Mouse (Mus musculus) liver, postnatal 0 days (tissue): Measurements from ENCODE around the gene Myt1l. TPM values are rescaled to one million over a fixed set of nuclear protein-coding genes. Genes with fewer than 3 reads are reported as not detected.

Experiments
- ATAC-seq: fragments of 200-750 bp; cut with Nextera tagmentation; 2 replicates; pipeline ENCODE4 v1.8.0; 2017; ENCODE audit warnings: mild to moderate bottlenecking, moderate library complexity
- DNase-seq: peaks from one replicate; pipeline ENCODE4 v3.0.0-alpha.2; 2016
- H3K27ac ChIP-seq: fragments of 300-500 bp; sonication (generic); 2 replicates; pipeline ENCODE4 v1.5.1; 2014; ENCODE audit warnings: antibody characterized with exemption, moderate library complexity, mild to moderate bottlenecking, low read depth
- H3K27me3 ChIP-seq: fragments of 300-500 bp; sonication (generic); 2 replicates; pipeline ENCODE4 v1.6.1; 2014; ENCODE audit warnings: low read length, control low read depth, mixed read lengths; ENCODE audit not compliant: insufficient read depth
- H3K36me3 ChIP-seq: fragments of 300-500 bp; sonication (generic); replicated peaks from 2 replicates; pipeline ENCODE4 v1.6.1; 2014; ENCODE audit warnings: mild to moderate bottlenecking, control low read depth, low read length, moderate library complexity, mixed read lengths; ENCODE audit not compliant: insufficient read depth
- H3K4me1 ChIP-seq: fragments of 300-500 bp; sonication (generic); 2 replicates; pipeline ENCODE4 v1.6.1; 2014; ENCODE audit warnings: antibody characterized with exemption, mild to moderate bottlenecking, control low read depth; ENCODE audit not compliant: insufficient read depth
- H3K4me2 ChIP-seq: fragments of 300-500 bp; sonication (generic); 2 replicates; pipeline ENCODE4 v1.6.1; 2014; ENCODE audit warnings: low read depth, mild to moderate bottlenecking, low read length, moderate library complexity, mixed read lengths
- H3K4me3 ChIP-seq: fragments of 300-500 bp; sonication (generic); 2 replicates; pipeline ENCODE4 v1.5.1; 2014; ENCODE audit warnings: low read depth, low read length
- H3K9ac ChIP-seq: fragments of 300-500 bp; sonication (generic); replicated peaks from 2 replicates; pipeline ENCODE4 v1.6.1; 2014; ENCODE audit warnings: mild to moderate bottlenecking, moderate library complexity
- H3K9me3 ChIP-seq: fragments of 300-500 bp; sonication (generic); 2 replicates; pipeline ENCODE4 v1.6.1; 2016; ENCODE audit warnings: mild to moderate bottlenecking, control low read depth, low read length, mixed read lengths
- CTCF ChIP-seq: sonication (generic); IDR thresholded peaks from 2 replicates; pipeline ENCODE4 v1.5.1; 2016; ENCODE audit warnings: antibody characterized with exemption, low read depth
- EP300 ChIP-seq: IDR thresholded peaks from 2 replicates; pipeline ENCODE4 v1.6.1; 2016; ENCODE audit warnings: antibody characterized with exemption, low read depth, mild to moderate bottlenecking
- WGBS: fragments of 180-500 bp; shearing (Covaris S2); extraction: QIAGEN DNeasy Blood & Tissue Kit; methylation state at CpG from one replicate; pipeline ENCODE4 v1.1.7; 2014; ENCODE audit not compliant: insufficient replicate concordance; 5-methylcytosine and 5-hydroxymethylcytosine counted together
- polyA plus RNA-seq: library from polyadenylated mRNA; unstranded; fragments of >200 nt; fragmentation: Nextera tagmentation; extraction: Ambion mirVana; gene quantifications from 2 replicates; pipeline ENCODE4 v1.2.1, GENCODE M21; 2015

The Myt1l gene
- polyA plus RNA-seq, 1 experiment from 2014 or later, result not detected

DNA sequence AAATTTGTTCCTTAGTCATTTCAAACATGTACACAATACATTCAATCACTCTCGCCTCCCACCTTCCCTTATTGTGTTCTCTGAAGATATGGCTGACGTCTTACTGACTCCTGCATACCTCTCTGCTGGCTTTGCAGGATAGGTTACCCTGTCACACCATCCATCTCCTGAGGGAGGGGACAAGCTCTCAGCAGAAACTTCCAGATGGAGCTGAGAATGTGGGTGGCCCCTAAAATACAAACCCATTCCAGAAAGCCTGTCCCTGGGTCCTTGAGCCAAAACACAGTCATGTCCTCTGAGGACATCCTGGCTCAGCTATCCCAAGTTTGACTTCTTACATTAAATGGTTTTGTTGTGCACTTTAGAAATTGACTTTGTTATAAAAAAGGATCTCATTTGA lies 129.7 kb downstream of the Myt1l start:
- whole genome bisulfite sequencing, result 68% methylated on average over 2 of the region's 2 CpGs
- TF ChIP-seq CTCF (no peak), EP300 (no peak)
- Histone ChIP-seq H3K27ac (no peak overlapping the region), H3K4me1 (no peaks in the 10 kb centered on the region), H3K27me3 (no peaks in the 10 kb centered on the region), H3K4me2 (no peak overlapping the region), H3K36me3 (no peaks in the 10 kb centered on the region), H3K9ac (no peak overlapping the region), H3K4me3 (no peak overlapping the region), H3K9me3 (no peaks in the 10 kb centered on the region)
- DNase-seq (no peak), ATAC-seq (no peak)

DNA sequence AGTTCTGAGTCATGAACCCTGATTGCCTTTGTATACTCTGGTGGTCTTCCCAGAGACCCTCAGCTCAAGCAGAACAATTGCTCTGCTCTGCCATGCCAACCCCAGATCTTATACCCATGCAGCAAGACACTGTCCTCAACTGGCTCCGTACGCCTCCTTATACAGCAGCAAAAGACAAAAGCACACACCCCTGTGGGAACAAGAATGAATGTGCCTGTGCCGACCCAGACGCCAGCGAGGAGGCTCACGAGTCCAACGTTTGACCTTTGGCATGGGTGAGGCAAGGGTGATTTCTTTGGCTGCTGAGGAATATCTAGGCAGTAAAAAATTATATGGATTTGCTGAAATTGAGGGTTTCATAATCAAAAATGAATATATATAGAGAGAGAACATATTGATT lies 143.8 kb downstream of the Myt1l start:
- Histone ChIP-seq H3K9ac (no peak overlapping the region), H3K9me3 (no peaks in the 10 kb centered on the region), H3K27me3 (no peaks in the 10 kb centered on the region), H3K4me2 (no peak overlapping the region), H3K4me3 (no peak overlapping the region), H3K4me1 (no peaks in the 10 kb centered on the region), H3K27ac (no peak overlapping the region), H3K36me3 (no peaks in the 10 kb centered on the region)
- no peak for ATAC-seq
- no peak for DNase-seq
- no peak for TF ChIP-seq CTCF
- no peak for TF ChIP-seq EP300
- 77% methylated on average over 7 of the region's 7 CpGs for WGBS

DNA sequence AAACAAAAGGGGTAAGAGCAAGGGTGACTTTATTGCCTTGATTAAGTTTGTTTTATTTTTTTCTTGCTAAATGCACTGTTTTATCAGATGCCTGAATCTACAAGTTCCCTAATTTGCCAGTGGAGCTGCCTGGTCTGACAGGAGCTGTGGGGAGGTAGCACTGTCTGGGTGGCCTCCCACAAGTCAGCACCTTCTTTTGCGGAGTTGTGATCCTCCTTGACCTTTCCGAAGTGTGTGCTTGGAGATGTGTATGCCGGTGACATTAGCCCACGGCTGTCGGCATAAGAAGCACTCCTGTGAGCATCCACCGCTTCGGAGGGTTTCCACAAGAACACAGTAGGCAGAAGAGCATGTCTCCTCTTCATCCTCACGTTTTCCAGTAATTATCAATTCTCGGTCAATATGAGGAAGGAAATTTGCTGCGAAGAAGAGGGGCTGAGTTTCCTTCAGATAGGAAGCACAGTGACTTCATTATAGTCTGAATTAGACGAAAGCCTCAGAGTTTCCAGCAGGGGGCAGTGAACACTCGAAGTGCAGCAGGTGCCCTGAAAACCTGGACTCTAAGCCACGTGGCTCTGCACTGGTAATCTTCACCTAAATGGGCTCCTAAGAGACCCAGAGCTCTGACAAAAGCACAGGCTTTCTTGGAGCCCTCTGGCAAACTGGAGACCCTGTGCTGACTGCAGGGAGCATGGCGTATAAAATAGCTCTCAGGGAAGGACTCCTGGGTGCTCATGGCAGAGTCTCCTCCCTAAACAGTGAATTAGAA lies 147.6 kb downstream of the Myt1l start:
- DNase-seq, result peak; percentile 25
- ATAC-seq, result no peak
- Histone ChIP-seq H3K4me3 (no peak overlapping the region), H3K4me2 (no peak overlapping the region), H3K27ac (no peak overlapping the region), H3K4me1 (no peaks in the 10 kb centered on the region), H3K36me3 (no peaks in the 10 kb centered on the region), H3K9ac (no peak overlapping the region), H3K27me3 (no peaks in the 10 kb centered on the region), H3K9me3 (no peaks in the 10 kb centered on the region)
- no peak for TF ChIP-seq EP300
- peak; percentile 57 for TF ChIP-seq CTCF
- 45% methylated on average over 14 of the region's 14 CpGs for WGBS

DNA sequence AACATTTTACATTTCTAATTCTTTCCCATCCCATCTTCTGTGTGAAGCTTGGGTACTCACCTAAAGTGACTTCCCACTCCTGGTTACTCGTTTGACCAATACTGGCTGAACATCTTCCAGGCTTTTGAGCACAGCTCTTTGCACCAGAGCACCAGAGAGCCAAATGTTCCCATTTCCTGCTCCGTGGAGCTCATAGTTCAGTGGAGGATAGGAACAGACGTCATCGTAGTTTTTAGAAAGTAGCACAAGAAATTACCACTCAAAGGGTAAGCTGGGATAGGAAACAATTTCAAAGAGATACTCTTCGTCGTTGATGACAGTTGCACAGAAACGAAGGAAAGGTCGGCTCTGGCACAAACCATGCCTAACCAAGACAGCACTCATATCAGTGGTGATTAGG lies 154.2 kb downstream of the Myt1l start:
- ATAC-seq (no peak), DNase-seq (no peak)
- Histone ChIP-seq H3K27me3 (no peaks in the 10 kb centered on the region), H3K27ac (no peak overlapping the region), H3K9ac (no peak overlapping the region), H3K4me2 (no peak overlapping the region), H3K4me1 (no peaks in the 10 kb centered on the region), H3K4me3 (no peak overlapping the region), H3K9me3 (no peaks in the 10 kb centered on the region), H3K36me3 (no peaks in the 10 kb centered on the region)
- 63% methylated on average over 8 of the region's 8 CpGs for WGBS
- TF ChIP-seq CTCF (no peak), EP300 (no peak)

DNA sequence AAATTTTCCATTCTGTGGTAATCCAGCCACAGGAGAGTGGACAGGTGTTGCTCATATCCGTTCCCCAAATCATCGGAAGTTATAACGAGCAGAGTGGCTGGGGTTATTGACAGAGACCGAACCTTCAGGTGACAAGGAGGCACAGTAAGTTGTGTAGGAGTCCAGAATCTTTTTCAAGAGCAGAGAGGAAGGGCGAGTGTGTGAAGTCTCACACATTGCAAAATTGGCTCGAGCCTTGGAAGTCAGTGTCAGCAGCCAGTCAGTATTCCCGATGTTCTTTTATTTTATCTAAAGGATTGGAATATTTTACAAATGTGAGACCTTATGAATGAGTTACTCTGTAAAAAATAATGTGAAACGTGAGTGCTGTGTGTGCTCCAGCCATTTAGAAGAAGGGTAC lies 154.8 kb downstream of the Myt1l start:
- 73% methylated on average over 8 of the region's 8 CpGs for WGBS

DNA sequence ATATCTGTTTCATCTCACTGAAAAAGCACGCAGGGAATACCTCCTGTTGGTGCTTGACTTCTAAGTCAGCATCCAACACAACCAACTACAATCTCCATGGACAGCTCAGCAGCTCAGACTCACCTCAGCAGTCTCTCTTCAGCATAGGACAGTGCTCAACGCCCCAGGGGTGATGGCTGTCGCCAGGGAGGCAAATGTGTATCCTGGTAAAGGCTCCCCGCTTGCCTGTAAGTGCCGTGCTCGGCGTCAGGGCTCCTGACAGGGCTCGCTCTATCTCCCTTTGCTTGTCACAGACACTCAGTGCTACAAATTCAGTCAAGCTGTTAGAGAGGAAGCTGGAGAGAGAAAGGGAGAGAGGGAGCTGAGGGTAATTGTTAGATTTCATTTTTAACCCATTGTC lies 158.1 kb downstream of the Myt1l start:
- Histone ChIP-seq H3K36me3 (no peaks in the 10 kb centered on the region), H3K27ac (no peak overlapping the region), H3K9ac (no peak overlapping the region), H3K27me3 (no peaks in the 10 kb centered on the region), H3K9me3 (no peaks in the 10 kb centered on the region), H3K4me1 (no peaks in the 10 kb centered on the region), H3K4me2 (no peak overlapping the region), H3K4me3 (no peak overlapping the region)
- 67% methylated on average over 8 of the region's 8 CpGs for WGBS
- ATAC-seq (no peak), DNase-seq (no peak)
- no peak for TF ChIP-seq CTCF
- no peak for TF ChIP-seq EP300

More for the DNA sequence above, 154.8 kb downstream of the Myt1l start:
- Histone ChIP-seq H3K4me3 (no peak overlapping the region), H3K4me1 (no peaks in the 10 kb centered on the region), H3K27me3 (no peaks in the 10 kb centered on the region), H3K27ac (no peak overlapping the region), H3K4me2 (no peak overlapping the region), H3K9ac (no peak overlapping the region), H3K36me3 (no peaks in the 10 kb centered on the region), H3K9me3 (no peaks in the 10 kb centered on the region)
- no peak for DNase-seq
- TF ChIP-seq EP300 (no peak), CTCF (no peak)
- ATAC-seq, result no peak
